Mouse (Mus musculus) ES-E14 (cell line): Measurements from ENCODE around the gene Gm10837.

Experiments
- CHD2 ChIP-seq: IDR thresholded peaks from 2 replicates; pipeline ENCODE4 v1.6.1; 2014; ENCODE audit warnings: mild to moderate bottlenecking, low read depth, low read length, inconsistent platforms
- HCFC1 ChIP-seq: IDR thresholded peaks from 2 replicates; pipeline ENCODE4 v1.6.1; 2012; ENCODE audit warnings: low read length, inconsistent platforms, borderline replicate concordance; ENCODE audit not compliant: insufficient read depth
- MAFK ChIP-seq: IDR thresholded peaks from 2 replicates; pipeline ENCODE4 v1.6.1; 2014; ENCODE audit warnings: mild to moderate bottlenecking, low read depth, low read length, inconsistent platforms; ENCODE audit not compliant: insufficient read depth
- ZC3H11A ChIP-seq: IDR thresholded peaks from 2 replicates; pipeline ENCODE4 v1.6.1; 2012; ENCODE audit warnings: low read depth, mild to moderate bottlenecking, inconsistent platforms, low read length, borderline replicate concordance
- ZNF384 ChIP-seq: IDR thresholded peaks from 2 replicates; pipeline ENCODE4 v1.6.1; 2012; ENCODE audit warnings: low read depth, low read length, inconsistent platforms

- TF ChIP-seq HCFC1 (no peak), MAFK (no peak), ZNF384 (no peak), CHD2 (no peak), ZC3H11A (no peak)
These were observed 26.0 kb upstream of the Gm10837 start for GRCm38 (mm10) chr14:122464351-122464762.
